Mouse (Mus musculus) G1E (cell line): Measurements from ENCODE around the gene Zfp280b.

Experiments used
- CTCF ChIP-seq: IDR thresholded peaks from 2 replicates; pipeline ENCODE4 v1.5.1; 2012; ENCODE audit warnings: low read depth, low read length, inconsistent platforms, mixed read lengths
- GATA1 ChIP-seq: IDR thresholded peaks from 2 replicates; pipeline ENCODE4 v1.6.1; 2012; ENCODE audit warnings: borderline replicate concordance, low read length, inconsistent platforms, mixed read lengths
- GATA2 ChIP-seq: IDR thresholded peaks from 2 replicates; pipeline ENCODE4 v1.6.1; 2012; ENCODE audit warnings: low read depth, low read length, inconsistent platforms, borderline replicate concordance
- POLR2AphosphoS5 ChIP-seq: IDR thresholded peaks from 2 replicates; pipeline ENCODE4 v1.6.1; 2012; ENCODE audit warnings: low read depth, low read length, inconsistent platforms; ENCODE audit not compliant: insufficient replicate concordance
- TAL1 ChIP-seq: conservative IDR thresholded peaks from 2 replicates; pipeline ENCODE4 v1.6.1; 2012; ENCODE audit warnings: low read depth, low read length, inconsistent platforms, mixed read lengths

DNA sequence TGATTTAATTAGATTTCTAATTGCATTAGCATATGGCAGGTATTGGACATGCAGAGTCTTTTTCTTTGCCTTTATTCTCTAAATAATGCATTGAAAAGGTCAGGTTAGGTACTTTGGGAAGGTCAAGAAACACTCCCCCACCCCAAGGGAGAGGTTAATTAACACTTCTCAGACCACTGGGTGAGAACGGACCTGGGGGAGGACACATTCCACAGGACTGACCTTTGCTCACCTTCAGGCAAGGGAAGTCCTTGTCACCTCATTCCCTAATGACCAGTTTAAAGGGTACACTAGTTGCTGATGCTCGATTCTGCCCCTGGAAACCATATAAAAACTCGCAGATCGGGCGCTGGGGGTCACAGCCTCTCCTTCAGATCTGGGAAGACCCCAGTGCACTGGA is 3.2 kb upstream of the Zfp280b start:
- TF ChIP-seq CTCF, result no peak
- TF ChIP-seq POLR2AphosphoS5, result no peak
- TF ChIP-seq GATA2, result no peak
- no peak for TF ChIP-seq GATA1
- TF ChIP-seq TAL1, result no peak
